Mouse (Mus musculus) monocyte, adult 2 months (primary cell): Measurements from ENCODE around the gene Apol7b.

ENCODE experiments used
- DNase-seq, 2 experiments: peaks; one replicate each; pipeline ENCODE4 v3.0.0; 2022; ENCODE audit warnings: low spot score in 2 of 2, low read depth in 1 of 2

Gene Apol7b

GRCm38 (mm10) chr15:77387462-77387861, 59.8 kb downstream of the Apol7b start:
- no peak for DNase-seq

- no peak for DNase-seq
Measured at GRCm38 (mm10) chr15:77384340-77385030, 62.8 kb downstream of the Apol7b start.

DNA sequence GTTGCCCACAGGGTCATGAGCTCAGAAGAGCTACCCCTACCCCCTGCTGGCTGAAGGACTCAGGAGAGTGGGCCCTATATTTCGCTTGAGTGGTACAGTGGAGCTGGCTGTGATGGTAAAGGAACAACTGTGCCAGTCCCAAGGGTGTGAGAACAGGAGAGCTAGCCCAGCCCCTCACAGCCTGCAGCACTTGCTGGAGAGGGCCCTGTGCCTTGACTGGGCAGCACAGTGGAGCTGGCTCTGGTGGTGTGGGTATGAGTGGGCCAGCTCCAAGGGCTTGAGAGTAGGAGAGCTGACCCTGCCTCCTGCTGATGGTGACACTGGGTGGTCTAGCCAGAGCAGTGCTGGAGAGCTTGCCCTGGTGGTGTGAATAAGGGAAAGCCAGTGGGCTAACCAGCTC, 64.4 kb downstream of the Apol7b start:
- no peak for DNase-seq

- DNase-seq, result no peak
Measured at GRCm38 (mm10) chr15:77382271-77382850, 64.9 kb downstream of the Apol7b start.

- DNase-seq, result no peak
Measured at GRCm38 (mm10) chr15:77381481-77381880, 65.8 kb downstream of the Apol7b start.

DNA sequence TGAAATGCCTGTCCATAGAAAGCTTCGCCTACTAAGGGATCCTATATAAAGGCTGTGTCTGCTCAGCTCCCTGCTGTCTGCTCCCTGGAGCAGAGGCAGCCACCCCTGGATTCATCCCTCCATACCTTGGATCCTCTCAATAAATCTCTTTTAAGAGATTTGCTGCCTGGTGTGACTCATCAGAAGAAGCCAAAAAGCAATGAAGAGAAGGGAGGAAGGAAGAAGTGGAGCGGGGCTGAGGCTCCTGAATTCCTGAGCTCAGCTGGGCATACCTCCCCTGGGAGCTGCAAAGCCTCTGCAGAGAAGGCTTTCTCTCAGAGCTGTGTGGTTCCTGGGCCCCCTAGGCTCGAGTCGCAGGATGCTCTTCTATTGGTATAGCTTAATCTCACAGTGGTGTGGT, 67.4 kb downstream of the Apol7b start:
- DNase-seq, result no peak

- DNase-seq, result no peak
Measured at GRCm38 (mm10) chr15:77377419-77377818, 69.9 kb downstream of the Apol7b start.

DNA sequence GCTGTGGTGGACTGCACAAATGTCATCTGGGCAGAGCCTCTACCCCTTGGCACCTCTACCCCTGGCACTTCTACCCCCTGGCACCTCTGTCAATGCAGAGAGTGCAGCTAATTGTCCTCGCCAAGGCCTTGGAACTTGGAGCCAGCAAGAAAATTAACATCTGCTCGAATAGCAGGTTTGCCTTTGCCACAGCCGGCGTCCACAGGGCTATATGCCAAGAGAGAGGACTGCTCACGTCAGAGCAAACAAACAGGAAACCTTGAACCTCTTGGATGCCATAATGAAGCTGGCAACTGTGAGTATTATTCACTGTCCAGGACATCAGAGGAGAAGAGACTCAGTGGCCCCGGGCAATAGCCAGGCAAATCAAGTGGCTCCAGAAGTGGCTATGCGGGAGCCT, 70.4 kb downstream of the Apol7b start:
- no peak for DNase-seq
